Mouse (Mus musculus) kidney, postnatal 25 days (tissue): Measurements from ENCODE around the gene Ppp1r10.

ENCODE experiments used
- DNase-seq, 2 experiments: peaks; one replicate each; pipeline ENCODE4 v3.0.0; 2021; ENCODE audit warnings: mixed read lengths in 2 of 2

The Ppp1r10 gene

GRCm38 (mm10) chr17:35916297-35917142, at the start of gene Ppp1r10, which contains the start of gene Mrps18b:
Gene Ppp1r10 (plus strand): TSS chr17:35916434.
Gene Mrps18b (minus strand): TSS chr17:35916389.
- DNase-seq = peak; percentile 98 to 100

DNA sequence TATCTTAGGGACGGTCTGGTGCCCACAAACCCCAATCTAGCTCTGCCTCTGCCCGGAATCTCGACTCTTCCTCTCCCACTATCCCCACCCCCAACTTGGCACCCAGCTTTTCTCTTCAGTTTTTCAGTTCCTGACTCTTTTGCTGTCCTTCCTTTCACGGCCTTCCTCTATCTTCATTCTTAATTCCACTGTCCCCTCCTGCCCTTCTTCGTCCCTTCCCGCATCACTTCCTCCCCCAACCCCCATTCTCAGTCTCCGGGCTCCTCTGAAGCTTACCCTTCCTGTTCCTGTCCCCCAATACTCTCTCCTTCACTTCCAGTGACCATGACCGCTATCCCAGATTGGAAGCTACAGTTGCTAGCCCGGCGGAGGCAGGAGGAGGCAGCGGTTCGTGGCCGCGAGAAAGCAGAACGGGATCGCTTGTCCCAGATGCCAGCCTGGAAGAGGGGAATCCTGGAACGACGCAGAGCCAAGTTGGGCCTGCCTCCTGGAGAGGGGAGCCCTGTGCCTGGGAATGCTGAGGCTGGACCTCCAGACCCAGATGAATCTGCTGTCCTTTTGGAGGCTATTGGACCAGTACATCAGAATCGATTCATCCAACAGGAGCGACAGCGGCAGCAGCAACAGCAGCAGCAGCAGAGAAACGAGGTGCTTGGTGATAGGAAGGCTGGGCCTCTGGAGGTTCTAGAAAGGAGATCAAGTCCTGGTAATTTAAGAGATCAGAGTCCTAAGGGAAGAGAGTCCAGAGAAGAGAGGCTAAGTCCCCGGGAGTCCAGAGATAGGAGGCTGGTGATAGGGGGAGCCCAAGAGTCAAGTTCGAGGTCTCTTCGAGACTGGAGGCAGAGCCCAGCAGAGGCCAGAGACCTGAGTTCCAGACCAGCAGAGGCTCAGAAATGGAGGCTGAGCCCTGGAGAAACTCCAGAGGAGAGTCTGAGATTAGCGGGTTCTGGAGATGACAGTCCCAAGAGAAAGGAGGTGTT, 49.0 kb upstream of the Ppp1r10 start:
- peak; percentile 57 to 69 for DNase-seq

DNA sequence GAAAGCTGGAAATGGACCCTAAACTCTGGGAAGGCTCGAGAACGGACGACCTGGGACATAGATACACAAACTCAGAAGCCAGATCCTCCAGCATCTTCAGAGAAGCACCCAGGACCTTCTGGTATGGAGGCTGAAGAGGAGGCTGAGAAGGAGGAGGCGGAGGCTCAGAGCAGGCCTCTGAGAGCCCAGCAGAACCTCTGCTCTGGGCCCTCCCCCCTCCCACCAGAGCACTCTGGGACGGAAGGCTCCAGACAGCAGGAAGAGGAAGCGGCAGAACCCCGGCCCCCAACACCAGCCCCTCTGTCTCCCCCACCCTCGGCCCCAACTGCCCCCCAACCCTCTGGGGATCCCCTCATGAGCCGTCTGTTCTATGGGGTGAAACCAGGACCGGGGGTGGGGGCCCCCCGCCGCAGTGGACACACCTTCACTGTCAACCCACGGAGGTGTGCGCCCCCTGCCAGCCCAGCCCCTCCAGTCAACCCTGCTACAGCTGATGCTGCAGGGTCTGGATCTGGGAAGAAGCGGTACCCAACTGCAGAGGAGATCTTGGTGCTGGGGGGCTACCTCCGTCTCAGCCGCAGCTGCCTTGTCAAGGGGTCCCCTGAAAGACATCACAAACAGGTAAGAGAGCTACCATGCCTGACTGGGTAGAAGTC, 47.9 kb upstream of the Ppp1r10 start:
- DNase-seq = peak; percentile 43 to 68

GRCm38 (mm10) chr17:35868961-35869345, 47.3 kb upstream of the Ppp1r10 start:
- no peak for DNase-seq

DNA sequence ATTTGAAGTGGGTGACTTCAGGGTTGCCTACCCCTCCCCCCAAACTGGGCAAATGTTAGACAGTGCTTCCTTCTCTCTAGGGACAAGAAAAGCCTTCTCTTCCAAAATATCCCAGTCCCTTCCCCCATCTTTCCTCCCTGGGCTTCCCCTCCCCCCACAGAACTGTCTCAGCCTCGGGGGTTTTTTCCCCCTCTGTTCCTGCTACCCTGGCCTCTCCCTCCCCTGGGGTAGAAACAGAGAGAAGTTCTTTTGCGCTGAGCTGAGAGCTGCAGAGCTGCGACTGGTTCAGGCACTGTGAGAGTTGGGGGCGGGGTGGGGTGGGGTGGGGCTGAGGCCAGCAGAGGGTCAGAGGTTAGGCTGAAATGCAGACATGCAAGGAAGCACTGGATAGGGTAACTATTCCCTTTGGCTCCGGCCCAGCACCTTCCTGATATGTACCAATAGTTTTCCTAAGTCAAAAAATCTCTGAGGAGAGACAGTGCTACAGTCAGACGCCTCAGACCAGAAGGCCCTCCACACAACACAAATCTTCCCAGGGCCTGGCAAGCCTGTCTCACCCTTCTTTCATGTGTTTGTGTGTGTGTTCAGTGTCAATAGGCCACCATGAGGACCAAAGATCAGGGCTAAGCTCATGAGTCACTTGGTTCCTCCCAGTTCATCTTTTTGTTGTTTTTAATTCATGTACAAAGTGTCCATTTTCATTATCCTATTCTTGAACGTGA, 46.7 kb upstream of the Ppp1r10 start:
- DNase-seq = peak; percentile 70 to 76

GRCm38 (mm10) chr17:35870151-35870883, 45.9 kb upstream of the Ppp1r10 start:
- DNase-seq = peak; percentile 69 to 89

DNA sequence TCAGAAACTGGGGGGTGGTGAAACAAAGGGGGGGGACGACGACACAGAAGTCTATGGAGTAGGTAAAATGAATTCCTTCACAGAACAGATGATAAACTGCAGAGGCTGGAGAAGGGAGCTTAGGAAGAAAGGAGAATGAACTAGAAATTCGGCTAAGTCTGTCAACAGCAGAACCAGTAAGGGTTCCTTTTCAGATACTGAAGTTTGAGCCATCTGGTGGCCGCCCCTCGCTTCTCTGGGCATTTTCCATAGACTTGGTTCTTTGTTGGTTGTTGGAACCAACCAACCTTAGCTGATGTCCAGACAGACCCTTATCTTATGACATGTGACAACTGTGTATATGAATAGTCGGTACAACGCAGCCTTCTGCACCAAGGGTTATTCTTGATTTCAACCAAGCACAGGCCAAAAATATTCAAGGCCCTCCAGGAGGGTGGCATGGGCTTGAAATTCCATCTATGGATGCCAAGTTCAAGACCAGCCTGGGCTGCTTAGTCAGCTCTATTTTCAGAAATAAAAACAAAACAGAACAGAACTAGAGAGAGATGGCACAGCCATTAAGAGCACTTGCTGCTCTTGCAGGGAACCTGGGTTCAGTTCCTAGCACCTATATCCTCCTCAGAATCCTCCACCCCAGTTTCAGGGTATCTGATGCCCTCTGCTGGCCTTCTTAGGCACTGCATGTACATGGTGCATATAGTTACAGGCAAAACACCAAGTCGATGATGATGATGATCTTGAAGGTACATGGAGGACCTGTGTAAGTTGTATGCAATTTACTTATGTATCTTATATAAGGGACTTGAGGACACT, 45.1 kb upstream of the Ppp1r10 start:
- peak in 1 of 2 experiments; percentile 41 for DNase-seq

GRCm38 (mm10) chr17:35873774-35874519, 42.3 kb upstream of the Ppp1r10 start:
- DNase-seq = peak; percentile 88 to 89

GRCm38 (mm10) chr17:35874721-35875120, 41.5 kb upstream of the Ppp1r10 start:
- DNase-seq = peak; percentile 57 to 68

DNA sequence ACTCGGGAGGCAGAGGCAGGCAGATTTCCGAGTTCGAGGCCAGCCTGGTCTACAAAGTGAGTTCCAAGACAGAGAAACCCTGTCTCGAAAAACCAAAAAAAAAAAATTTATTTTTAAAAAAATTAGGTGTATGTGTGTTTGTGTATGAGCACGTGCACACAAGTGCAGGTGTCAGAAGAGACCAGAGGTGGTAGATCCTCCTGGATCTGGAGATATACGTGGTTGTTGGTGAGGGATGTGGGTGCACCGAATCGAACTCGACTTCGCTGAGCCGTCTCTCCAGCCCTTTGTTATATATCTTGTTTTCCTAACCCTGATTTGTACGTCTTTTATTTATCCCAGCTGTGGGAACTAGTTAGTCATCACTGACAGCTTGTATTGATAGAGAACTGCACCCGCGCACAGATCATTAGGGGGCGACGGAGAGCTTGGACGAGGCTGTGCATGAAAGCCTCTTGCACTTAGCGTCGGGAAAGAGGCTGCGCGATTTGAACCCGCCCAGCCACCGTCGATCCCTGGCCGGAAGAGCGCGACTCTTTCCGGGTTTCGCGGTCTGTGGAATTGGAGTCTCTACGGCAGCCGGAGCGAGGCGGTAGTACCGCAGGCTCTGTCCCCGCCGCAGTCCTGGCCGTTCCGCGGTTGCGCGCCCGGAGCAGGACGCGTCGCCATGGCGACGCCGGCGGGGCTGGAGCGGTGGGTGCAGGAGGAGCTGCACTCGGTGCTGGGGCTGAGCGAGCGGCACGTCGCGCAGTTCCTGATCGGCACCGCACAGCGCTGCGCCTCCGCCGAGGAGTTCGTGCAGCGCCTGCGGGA, 36.8 kb upstream of the Ppp1r10 start, which contains the start of gene Dhx16:
Gene Dhx16, plus strand, starts transcription at position 575 of the 813 bp plus-strand sequence.
- peak; percentile 97 to 98 for DNase-seq

GRCm38 (mm10) chr17:35882924-35883323, 33.3 kb upstream of the Ppp1r10 start:
- DNase-seq = no peak

DNA sequence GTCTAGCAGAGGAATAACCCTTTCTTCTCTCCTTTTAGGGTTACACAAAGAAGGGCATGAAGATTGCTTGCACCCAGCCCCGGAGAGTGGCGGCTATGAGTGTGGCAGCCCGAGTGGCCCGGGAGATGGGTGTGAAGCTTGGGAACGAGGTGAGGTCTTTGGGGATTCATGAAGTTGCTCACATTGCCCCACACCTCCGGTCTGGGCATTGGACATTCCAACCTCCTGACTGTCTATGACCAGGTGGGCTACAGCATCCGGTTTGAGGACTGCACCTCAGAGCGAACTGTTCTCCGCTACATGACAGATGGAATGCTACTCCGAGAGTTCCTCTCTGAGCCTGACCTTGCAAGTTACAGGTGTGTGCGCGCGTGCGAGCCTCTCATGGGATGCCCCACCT, 32.5 kb upstream of the Ppp1r10 start:
- no peak for DNase-seq

DNA sequence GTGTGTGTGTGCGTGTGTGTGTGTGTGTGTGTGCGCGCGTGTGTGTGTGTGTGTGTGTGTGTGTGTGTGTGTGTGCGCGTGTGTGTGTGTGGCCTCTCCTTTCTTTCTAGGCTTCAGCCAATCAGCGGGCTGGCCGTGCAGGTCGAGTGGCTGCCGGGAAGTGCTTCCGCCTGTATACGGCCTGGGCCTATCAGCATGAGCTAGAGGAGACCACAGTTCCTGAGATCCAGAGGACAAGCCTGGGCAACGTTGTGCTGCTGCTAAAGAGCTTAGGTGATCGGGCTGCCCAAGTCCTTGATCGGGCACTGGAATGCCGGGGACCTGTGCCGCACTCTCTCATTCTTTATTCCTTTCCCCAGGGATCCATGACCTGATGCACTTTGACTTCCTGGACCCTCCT, 28.5 kb upstream of the Ppp1r10 start:
- no peak for DNase-seq

GRCm38 (mm10) chr17:35896781-35897643, 19.2 kb upstream of the Ppp1r10 start, which contains the start of gene 2310061I04Rik:
Gene 2310061I04Rik (minus strand): TSS chr17:35897431.
- DNase-seq = peak; percentile 90 to 95

GRCm38 (mm10) chr17:35897644-35898573, 18.3 kb upstream of the Ppp1r10 start:
- DNase-seq = no peak

GRCm38 (mm10) chr17:35900636-35901035, 15.6 kb upstream of the Ppp1r10 start:
- no peak for DNase-seq
